Mouse (Mus musculus): Measurements from ENCODE around the gene Krtap26-1.

Krtap26-1 gene

DNA sequence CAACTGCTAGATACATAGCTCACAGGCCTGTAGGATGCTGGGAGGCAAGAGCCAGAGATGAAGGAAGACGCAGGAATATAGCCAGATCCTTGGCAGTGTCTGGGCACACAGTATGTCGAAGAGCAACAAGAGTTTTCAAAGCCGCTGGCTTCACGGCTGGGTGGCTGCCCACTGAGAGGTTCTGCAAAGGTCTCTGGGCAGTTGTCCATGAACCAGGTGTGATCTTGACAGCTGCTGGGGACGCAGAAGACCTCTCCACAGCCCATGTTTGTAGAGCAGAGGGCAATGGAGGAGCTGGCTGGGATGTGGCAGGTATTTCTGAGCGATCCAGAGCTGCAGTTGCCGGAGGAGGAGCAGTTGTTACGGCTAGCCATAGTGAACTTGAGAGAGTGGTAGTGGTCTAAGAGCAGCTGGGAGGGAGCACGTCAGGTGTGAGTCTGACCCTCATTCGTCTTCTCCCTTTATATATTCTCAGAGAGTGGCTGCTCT is at the start of gene Krtap26-1:
Krtap26-1 (minus strand) TSS at position 439 of the 489 bp plus-strand sequence.
- no peak for DNase-seq (ENCODE audit: low spot score)

DNA sequence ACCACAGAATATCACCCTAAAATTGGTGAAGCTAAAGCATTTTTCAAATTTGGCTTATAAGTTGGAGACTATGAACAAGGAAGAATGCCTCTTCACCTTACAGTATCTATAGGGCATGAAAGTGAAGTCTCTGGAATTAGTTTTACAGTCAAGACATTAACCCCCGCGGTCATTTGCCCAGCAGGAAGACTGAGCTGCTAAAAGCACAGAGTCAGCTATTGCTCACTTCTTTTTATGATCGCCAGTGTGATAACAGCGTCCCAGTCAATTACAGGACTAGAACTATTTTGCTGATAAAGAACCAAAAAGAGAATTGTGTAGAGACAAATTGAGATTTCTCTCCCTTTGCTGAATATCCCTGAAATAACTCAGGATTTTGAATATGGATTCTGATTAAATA is 48.7 kb upstream of the Krtap26-1 start:
- DNase-seq (ENCODE audit: low spot score), result no peak

DNA sequence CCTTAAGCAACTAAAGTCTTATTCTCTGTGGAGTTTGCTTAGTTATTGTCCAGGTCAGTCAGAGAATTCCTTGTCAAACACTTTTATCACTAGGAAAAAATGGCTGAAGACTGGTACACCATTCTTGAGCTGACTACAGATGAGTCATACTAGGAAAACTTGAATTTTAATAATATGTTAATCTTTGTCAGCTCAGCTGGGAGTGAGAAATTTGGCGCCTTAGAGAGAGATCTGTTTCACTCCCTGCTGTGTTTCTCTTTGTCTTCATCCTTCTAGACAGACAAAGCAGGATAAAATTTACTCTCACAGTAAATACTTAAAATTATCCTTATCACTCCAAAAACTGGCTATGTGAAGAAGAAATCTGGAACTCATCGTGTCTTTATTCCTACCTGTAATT is 33.7 kb upstream of the Krtap26-1 start:
- no peak for DNase-seq (ENCODE audit: low spot score)

DNA sequence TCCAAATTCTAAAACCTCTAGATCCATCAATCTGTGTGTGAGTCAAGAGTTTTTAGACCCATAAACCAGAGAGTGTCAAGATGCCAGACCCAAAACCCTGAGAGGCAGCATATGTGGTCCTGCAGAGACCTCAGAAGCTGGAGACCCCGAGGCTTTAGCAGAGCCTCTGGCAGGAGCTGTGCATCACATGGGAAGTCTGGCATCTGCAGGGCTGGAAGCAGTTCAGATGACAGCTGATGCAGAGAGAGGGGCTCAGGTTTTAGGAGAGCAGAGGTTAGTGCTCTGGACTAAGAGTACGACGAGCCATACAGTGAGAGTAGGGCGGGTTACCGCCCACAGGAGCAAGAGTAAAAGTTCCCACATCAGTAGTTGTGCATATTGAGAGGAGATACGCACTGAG is 31.5 kb upstream of the Krtap26-1 start:
- no peak for DNase-seq (ENCODE audit: low spot score)

DNA sequence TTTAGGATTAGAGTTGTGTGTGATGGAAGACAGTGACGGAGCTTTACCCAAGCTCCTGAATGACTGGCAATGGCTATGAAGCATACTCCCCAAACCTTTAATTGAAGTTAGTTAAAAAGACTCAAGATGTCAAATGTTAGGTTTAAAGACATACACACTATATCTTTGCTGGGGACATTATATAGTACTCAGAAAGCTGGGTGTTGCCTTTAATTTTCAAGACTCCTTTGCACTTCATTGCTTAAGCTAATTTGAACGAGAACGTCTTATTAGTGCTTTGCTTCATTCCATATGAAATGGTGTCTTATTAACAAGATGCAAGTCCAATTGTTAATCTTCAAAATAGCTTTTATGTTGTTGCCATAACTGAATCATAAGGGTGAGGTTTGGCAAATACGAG is 24.0 kb upstream of the Krtap26-1 start, which contains the start of gene Krtap27-1:
Krtap27-1 (minus strand) TSS at position 101 of the 400 bp plus-strand sequence.
- DNase-seq (ENCODE audit: low spot score), result no peak

- no peak for DNase-seq (ENCODE audit: low spot score)
These were observed 9.8 kb upstream of the Krtap26-1 start for GRCm38 (mm10) chr16:88657426-88657825.

DNA sequence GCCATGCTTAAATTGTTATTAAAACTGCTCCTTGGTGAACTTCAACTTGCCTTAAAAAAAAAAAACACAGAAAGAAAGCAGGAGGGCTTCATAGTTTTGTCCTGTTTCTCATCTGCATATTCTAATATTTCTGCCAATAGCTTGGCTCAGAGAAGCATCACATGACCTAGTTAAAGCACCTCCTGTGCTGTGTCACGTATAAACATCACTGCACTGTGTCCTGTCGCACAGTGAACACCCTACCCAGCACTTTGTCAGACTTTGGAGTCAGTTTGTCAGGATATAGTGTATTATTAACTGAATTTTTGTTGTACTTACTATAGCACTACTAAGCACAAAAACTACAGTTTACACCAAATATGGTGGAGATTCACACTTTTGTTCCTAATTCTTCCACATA is 4.4 kb upstream of the Krtap26-1 start:
- no peak for DNase-seq (ENCODE audit: low spot score)

DNA sequence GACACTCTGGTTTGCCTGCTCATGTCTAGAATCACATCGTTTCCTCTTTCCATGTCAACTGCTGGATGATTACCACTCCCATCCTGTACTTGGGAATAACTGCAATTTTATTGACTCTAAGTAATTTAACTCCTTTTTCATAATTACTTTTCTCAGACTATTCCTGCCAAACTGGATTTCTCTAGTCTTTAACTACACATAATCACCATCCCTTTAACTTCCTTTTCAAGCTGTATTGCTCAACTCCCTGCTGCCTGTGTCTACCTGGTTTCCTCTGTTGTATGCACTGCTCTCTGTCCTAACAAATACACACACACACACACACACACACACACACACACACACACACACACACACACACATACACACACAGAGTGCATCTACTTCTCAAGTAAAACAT is 3.5 kb upstream of the Krtap26-1 start:
- no peak for DNase-seq (ENCODE audit: low spot score)

DNA sequence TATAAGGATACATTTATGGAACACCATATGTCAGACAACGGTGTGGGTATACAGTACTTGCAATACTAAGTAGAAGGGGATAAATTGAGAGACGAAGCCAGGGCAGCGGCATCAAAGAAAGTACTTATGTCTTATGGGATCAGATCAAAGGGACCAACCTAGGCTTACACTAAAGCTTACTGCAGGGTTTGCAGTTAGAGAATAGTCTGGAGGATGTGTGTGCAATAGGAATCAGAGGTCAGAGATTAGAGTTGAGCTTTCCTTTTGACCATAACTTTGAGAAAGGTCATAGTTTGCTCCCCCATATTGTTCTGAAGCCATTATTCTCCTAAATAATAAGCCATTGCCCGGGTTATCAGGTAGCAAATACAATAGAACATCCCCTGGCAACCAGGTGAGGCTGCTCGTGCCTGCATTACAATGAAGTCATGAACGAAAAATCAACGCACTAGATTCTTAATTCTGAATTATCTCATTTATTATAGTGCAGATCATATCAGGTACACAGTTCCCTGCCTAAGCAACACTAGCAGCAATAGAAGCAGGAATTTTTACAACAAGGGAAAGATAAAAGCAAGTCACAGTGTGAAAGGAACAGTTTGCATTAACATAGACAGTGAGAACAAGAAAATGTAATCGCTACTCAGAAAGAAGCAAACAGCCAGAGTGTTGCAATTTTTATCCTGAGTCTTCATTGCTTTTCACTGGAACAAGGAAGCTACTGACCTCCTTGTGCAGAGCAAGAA is 1.1 kb downstream of the Krtap26-1 start:
- DNase-seq (ENCODE audit: low spot score), result no peak

DNA sequence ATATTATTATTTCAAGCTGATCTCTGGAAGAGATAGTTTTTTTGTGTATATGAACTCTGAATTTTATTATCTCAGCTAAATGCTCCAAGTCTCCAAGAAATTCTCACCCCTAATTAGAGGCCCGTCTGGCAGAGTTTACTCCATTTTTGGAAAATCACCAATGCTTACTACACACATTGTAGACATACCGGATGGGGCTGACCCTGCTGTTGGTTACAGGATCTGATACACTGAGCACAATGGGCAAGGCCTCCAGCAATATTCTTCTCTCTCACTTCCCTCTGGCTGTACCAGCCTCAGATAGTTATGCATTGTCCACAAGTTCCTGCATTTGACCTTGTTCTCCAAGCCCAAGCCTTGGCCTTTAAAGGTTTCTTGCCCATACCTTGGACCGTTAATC is 7.5 kb downstream of the Krtap26-1 start:
- no peak for DNase-seq (ENCODE audit: low spot score)

GRCm38 (mm10) chr16:88635142-88635541 is 12.5 kb downstream of the Krtap26-1 start:
- DNase-seq (ENCODE audit: low spot score), result no peak

DNA sequence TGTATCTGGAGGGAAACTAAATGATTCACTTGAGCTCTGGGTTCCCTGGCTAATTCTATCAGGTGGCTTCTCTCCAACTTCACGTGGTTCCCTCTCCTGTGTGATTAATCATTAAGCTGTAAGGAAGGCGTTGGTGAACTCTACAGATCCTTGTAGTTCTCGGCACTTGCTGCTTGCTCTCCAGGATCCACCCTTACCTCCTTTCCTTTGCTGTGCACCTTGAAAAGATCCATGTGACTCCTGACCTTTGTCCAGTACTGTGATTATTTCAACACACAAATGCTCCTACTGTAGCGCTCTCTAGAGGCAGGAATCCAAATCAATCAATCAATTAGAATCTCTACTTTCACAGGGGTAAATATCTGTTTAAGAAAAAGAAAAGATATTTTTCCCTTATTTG is 16.1 kb downstream of the Krtap26-1 start:
- DNase-seq (ENCODE audit: low spot score), result no peak

GRCm38 (mm10) chr16:88627566-88627965 is 20.0 kb downstream of the Krtap26-1 start, which contains the start of gene 2310079G19Rik:
Gene 2310079G19Rik (minus strand): TSS chr16:88627666.
- DNase-seq (ENCODE audit: low spot score), result no peak

GRCm38 (mm10) chr16:88612712-88613111 is 34.9 kb downstream of the Krtap26-1 start:
- no peak for DNase-seq (ENCODE audit: low spot score)

- no peak for DNase-seq (ENCODE audit: low spot score)
These were observed 35.7 kb downstream of the Krtap26-1 start, which contains the start of gene Krtap24-1 for GRCm38 (mm10) chr16:88611922-88612321. Gene Krtap24-1 (minus strand): TSS chr16:88612279.

DNA sequence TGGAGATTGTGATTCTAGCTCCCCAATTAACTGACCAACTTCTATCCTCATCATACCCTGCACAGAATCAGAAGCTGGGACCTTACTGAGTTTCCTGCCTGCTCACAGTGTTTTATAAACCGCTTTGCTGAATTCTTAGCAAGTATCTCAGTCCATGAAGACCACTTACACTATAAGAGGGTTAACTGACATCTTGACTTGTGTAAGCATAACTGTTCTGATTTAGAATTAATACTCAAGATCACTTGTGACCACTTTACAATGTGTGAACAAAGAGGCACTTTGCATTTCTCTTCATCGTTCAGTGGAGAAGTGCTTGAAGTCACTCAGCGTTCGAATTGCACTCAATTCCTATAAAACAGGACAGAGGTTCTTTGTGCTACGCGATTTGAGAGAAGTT is 43.0 kb downstream of the Krtap26-1 start:
- DNase-seq (ENCODE audit: low spot score), result no peak

GRCm38 (mm10) chr16:88602464-88602863 is 45.1 kb downstream of the Krtap26-1 start:
- no peak for DNase-seq (ENCODE audit: low spot score)

DNA sequence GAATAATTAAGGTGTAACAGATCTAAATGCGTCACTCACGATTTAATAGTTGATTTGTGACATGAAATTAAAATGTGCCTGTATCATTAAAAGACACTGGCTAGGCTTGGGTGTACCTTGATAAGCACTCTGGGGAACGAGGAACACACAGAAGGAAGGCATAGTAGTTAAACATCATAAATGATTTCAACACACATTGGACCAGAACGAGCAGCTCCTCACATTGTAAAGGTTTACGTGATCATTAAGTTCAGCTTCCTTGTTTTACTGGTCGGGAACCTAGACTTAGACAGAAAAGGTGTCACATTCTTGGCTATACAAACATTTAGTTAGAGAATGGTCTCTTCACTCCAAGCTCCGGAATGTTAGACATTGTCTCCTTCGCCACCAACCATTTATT is 47.3 kb downstream of the Krtap26-1 start:
- no peak for DNase-seq (ENCODE audit: low spot score)

DNA sequence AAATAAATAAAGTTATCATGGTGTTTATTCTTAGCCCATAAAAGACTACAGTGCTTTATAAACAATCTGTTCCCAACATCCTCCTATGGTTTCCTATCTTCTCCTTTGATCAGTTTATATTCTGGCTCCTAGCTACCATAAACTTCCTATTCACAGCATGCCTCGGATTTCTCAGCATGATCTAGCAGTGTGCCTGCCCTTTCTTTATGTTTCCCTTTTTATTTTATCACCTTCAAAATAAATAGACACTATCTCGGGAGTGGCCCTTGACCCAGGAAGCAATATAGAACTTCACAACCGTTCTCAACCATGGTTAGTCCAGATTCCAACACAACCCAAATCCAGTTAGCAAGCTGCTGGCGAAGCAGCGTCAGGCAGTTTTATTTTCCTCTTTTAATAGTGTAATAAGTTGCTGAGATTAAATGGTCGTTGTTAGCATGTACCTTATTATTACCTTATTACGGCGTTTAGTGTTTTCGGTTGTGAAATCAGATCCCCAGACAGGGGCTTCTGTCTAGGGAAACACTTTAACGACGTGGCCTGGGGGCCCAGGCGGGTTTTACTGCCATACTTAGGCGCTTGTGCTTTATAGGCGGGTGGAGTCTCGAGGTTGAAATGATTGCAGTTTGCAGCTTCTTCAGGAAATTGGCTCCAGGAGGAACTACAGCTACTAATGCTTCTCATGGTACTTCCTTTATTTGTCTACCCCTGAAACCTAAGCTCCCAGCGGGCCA is 47.9 kb downstream of the Krtap26-1 start:
- no peak for DNase-seq (ENCODE audit: low spot score)

Measured in ovary, postnatal 14 days (tissue).